16 mouse cellular contexts compared by ENCODE assay signal in the genomic region with DNA sequence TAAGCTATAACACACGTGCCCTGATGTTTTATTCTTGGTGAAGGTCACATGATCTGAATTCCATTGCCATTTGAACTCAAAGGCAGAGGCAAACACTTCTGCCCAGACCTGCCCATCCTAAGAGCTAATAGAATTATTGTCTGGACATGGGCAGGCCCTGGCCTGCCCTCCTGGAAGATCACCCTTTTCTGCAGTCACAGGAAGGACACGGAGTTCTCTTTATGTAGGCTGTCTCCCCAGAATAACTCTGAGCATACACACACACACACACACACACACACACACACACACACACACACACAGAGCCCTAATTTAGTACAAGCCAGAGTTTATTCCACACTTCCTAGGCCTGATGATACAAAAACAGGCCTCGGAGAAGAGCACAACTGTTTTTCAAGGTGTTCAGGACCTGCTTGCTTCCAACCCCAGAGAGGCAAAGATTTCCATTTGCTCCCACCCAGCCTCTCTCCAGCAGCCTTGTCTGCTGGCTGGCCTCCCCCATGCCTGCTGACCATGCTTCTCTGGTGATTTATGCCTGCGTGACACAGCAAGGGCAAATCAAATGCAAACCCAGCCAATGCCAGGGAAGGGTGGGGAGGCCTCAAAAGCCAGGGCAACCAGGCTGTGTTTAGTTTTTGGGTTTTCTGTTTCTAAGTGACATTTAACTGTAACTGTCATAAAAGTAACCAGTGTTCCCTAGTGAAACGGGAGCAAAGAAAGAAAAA. TPM values are rescaled to one million over a fixed set of nuclear protein-coding genes. Genes with fewer than 3 reads are reported as not detected.
DNase-seq lines count a peak whose midpoint lies in the region; ATAC-seq lines count a peak whose summit lies in the region.
"Had no signal": no experiment of that assay in that cellular context is flagged by ENCODE, and none has a peak within 500 bp of the region (broad histone marks: within the 10 kb centered on the region; RNA-seq: fewer than 3 reads in every experiment).

No protein-coding gene starts in this region.

- no peak overlapping the region for H3K4me3 ChIP-seq in liver, embryonic 12.5 days
- H3K4me3 ChIP-seq in liver, embryonic 11.5 days (ENCODE audit: low read depth, low read length) = no peak overlapping the region
- no peak overlapping the region for H3K4me3 ChIP-seq in forebrain, embryonic 12.5 days (replicated peaks)
- H3K4me3 ChIP-seq: forebrain, embryonic 10.5 days; midbrain, embryonic 15.5 days had no signal

- no peaks in the 10 kb centered on the region for H3K27me3 ChIP-seq in liver, embryonic 12.5 days (replicated peaks)
- no peaks in the 10 kb centered on the region for H3K27me3 ChIP-seq in liver, embryonic 11.5 days (replicated peaks; ENCODE audit: control insufficient read depth, insufficient read depth, low read length)
- H3K27me3 ChIP-seq in forebrain, embryonic 12.5 days = 0 out of 2 replicates have a peak, but pooled peaks cover 17% of the 10 kb centered on the region

- ATAC-seq in liver, embryonic 12.5 days = no peak
- ATAC-seq in liver, embryonic 11.5 days (replicated peaks; ENCODE audit: low FRiP score) = no peak
- no peak for ATAC-seq in forebrain, embryonic 12.5 days (ENCODE audit: low FRiP score)
- ATAC-seq: inflammation-experienced regulatory T-cells, adult 6 months; midbrain, embryonic 15.5 days had no signal

- H3K4me1 ChIP-seq in liver, embryonic 12.5 days = peaks cover 45% of the 10 kb centered on the region
- H3K4me1 ChIP-seq in liver, embryonic 11.5 days (replicated peaks; ENCODE audit: control insufficient read depth, insufficient read depth, low read length) = peaks cover 4% of the 10 kb centered on the region; the same call in 1 of the 2 replicates
- H3K4me1 ChIP-seq in forebrain, embryonic 12.5 days = peaks cover 2% of the 10 kb centered on the region

- H3K9me3 ChIP-seq in liver, embryonic 12.5 days (replicated peaks) = no peaks in the 10 kb centered on the region
- H3K9me3 ChIP-seq in liver, embryonic 11.5 days (ENCODE audit: control insufficient read depth, low read length) = no peaks in the 10 kb centered on the region
- H3K9me3 ChIP-seq in forebrain, embryonic 12.5 days = no peaks in the 10 kb centered on the region
- H3K9me3 ChIP-seq: forebrain, embryonic 10.5 days; midbrain, embryonic 15.5 days had no signal

- no peak overlapping the region for H3K4me2 ChIP-seq in liver, embryonic 12.5 days
- no peak overlapping the region for H3K4me2 ChIP-seq in liver, embryonic 11.5 days
- H3K4me2 ChIP-seq in forebrain, embryonic 12.5 days = no peak overlapping the region
- H3K4me2 ChIP-seq: midbrain, embryonic 15.5 days had no signal

- H3K9ac ChIP-seq in liver, embryonic 12.5 days = 0 out of 2 replicates have a peak overlapping the region, but pooled peaks have one; percentile 8
- no peak overlapping the region for H3K9ac ChIP-seq in liver, embryonic 11.5 days (ENCODE audit: low read depth, low read length)
- no peak overlapping the region for H3K9ac ChIP-seq in forebrain, embryonic 12.5 days
- H3K9ac ChIP-seq: liver, embryonic 14.5 days; midbrain, embryonic 15.5 days had no signal

- intact Hi-C loops in gastrocnemius, postnatal 36 days (cut with DNase I) = loop anchor here (10.0 kb wide), 2 partner anchors 196 to 944 kb away; partner anchors contain the start of genes Dcun1d3, Lyrm1 and Mettl9

- H3K36me3 ChIP-seq in liver, embryonic 12.5 days = no peaks in the 10 kb centered on the region
- no peaks in the 10 kb centered on the region for H3K36me3 ChIP-seq in liver, embryonic 11.5 days (ENCODE audit: control insufficient read depth, insufficient read depth, low read length)
- H3K36me3 ChIP-seq in forebrain, embryonic 12.5 days (replicated peaks) = no peaks in the 10 kb centered on the region
- H3K36me3 ChIP-seq: forebrain, embryonic 10.5 days; midbrain, embryonic 15.5 days had no signal

- 71% methylated on average over 5 of the region's 5 CpGs for WGBS in liver, embryonic 12.5 days (ENCODE audit: insufficient replicate concordance)
- 67% methylated on average over 5 of the region's 5 CpGs for WGBS in liver, embryonic 11.5 days
- 83% methylated on average over 5 of the region's 5 CpGs for WGBS in forebrain, embryonic 12.5 days

- peak; percentile 1 for DNase-seq in cerebellum, adult 11 months
- DNase-seq in cerebellum, postnatal 14 days = no peak
- no peak for DNase-seq in liver, embryonic 11.5 days (ENCODE audit: low spot score)
- peak; percentile 87 for DNase-seq in adrenal gland, adult 8-10 months
- DNase-seq in gastrocnemius, postnatal 36 days = peak; percentile 31 to 54
- DNase-seq in retina, embryonic 14.5 days (ENCODE audit: low spot score) = no peak
- DNase-seq: cerebellum, adult 8-10 months; lung, postnatal 4 days had no signal

- peak overlapping the region; percentile 12 for H3K27ac ChIP-seq in liver, embryonic 12.5 days
- H3K27ac ChIP-seq in liver, embryonic 11.5 days (ENCODE audit: low read depth, low read length) = no peak overlapping the region
- no peak overlapping the region for H3K27ac ChIP-seq in forebrain, embryonic 12.5 days
- H3K27ac ChIP-seq: forebrain, embryonic 10.5 days; liver, embryonic 14.5 days; midbrain, embryonic 15.5 days had no signal

RNA-seq across cellular contexts. Expression of gene Eef2k, which starts 4.0 kb away (rescaled TPM):
- polyA plus RNA-seq in liver, embryonic 12.5 days (2016; fragmentation: Nextera tagmentation; extraction: Ambion mirVana) = 44.3 and 45.0 TPM in 2 replicates
- polyA plus RNA-seq in liver, embryonic 11.5 days (2014; fragmentation: Nextera tagmentation; extraction: Ambion mirVana) = 21.2 and 23.2 TPM in 2 replicates
- total RNA-seq in adrenal gland, adult 8-10 months (2022) = 10 to 100 TPM; 27.2 to 51.2 (median 40.8) TPM
- 10 to 100 TPM; 55.7 to 60.3 TPM for total RNA-seq in gastrocnemius, postnatal 36 days (2021)
- 20.6 and 21.3 TPM in 2 replicates for polyA plus RNA-seq in forebrain, embryonic 12.5 days (2016; fragmentation: Nextera tagmentation; extraction: Ambion mirVana)

RNA-seq across cellular contexts. Expression of gene Gm5737, which starts 26.4 kb away (rescaled TPM):
- polyA plus RNA-seq in liver, embryonic 12.5 days (2016; fragmentation: Nextera tagmentation; extraction: Ambion mirVana) = not detected in 2 replicates
- polyA plus RNA-seq in liver, embryonic 11.5 days (2014; fragmentation: Nextera tagmentation; extraction: Ambion mirVana) = not detected in 2 replicates
- total RNA-seq in adrenal gland, adult 8-10 months (2022) = not detected
- total RNA-seq in gastrocnemius, postnatal 36 days (2021) = under 1 TPM; 0.32 to 0.61 TPM
- not detected in 2 replicates for polyA plus RNA-seq in forebrain, embryonic 12.5 days (2016; fragmentation: Nextera tagmentation; extraction: Ambion mirVana)
- total RNA-seq: heart, postnatal 25 days had no signal
- polyA plus RNA-seq: forebrain, embryonic 10.5 days; inflammation-experienced regulatory T-cells, adult 6 months; liver, embryonic 14.5 days; neural tube, embryonic 11.5 days had no signal

Comparison
In these comparisons a context has a peak if more than half of its experiments do, and no peak if none do; other contexts are left out.
1. DNase-seq: peak in cerebellum, adult 11 months (single experiment), adrenal gland, adult 8-10 months (single experiment) and gastrocnemius, postnatal 36 days (2 of 2); none in cerebellum, postnatal 14 days (0 of 2), liver, embryonic 11.5 days (single experiment) and retina, embryonic 14.5 days (single experiment).